Mouse (Mus musculus): ENCODE data around the gene Olfr155. TPM values are rescaled to one million over a fixed set of nuclear protein-coding genes. Genes with fewer than 3 reads are reported as not detected.

The Olfr155 gene
- polyA plus RNA-seq, 1 experiment from 2014 or later, result not detected

DNA sequence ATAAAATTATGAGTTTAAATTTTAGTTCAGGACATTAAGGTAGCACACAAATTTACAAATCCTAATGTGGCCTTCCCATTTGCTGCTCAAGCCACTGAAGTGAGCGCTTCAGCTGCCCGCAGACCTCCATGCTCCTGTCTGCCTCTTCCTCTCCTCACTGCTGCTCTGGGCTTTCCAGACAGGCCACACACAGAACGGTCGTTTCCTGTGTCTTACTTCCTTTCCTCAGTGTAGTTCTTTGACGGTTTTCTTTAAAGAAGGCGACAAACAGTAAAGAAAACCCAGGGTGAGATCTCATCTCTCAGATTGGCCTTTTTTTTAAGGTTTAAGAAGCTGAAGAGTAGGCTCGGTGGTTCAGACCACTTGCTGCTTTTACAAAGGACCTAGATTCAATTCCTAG lies 52.3 kb downstream of the Olfr155 start:
- 72% methylated on average over 7 of the region's 7 CpGs for WGBS
- H3K4me3 ChIP-seq (replicated peaks), result no peak overlapping the region
- no peaks in the 10 kb centered on the region for H3K9me3 ChIP-seq (replicated peaks)
- no peak overlapping the region for H3K4me2 ChIP-seq
- H3K4me1 ChIP-seq, result 0 out of 2 replicates have a peak, but pooled peaks cover 8% of the 10 kb centered on the region
- no peak overlapping the region for H3K27ac ChIP-seq
- H3K27me3 ChIP-seq, result no peaks in the 10 kb centered on the region
- H3K36me3 ChIP-seq, result peaks cover 28% of the 10 kb centered on the region
- no peak overlapping the region for H3K9ac ChIP-seq
- ATAC-seq (replicated peaks; ENCODE audit: low FRiP score), result no peak

- 27% methylated on average over 6 of the region's 6 CpGs for WGBS
- Histone ChIP-seq H3K9ac (no peak overlapping the region), H3K4me1 (0 out of 2 replicates have a peak, but pooled peaks cover 8% of the 10 kb centered on the region), H3K4me3 (replicated peaks) (no peak overlapping the region), H3K9me3 (replicated peaks) (no peaks in the 10 kb centered on the region), H3K27ac (no peak overlapping the region), H3K36me3 (peaks cover 35% of the 10 kb centered on the region), H3K4me2 (no peak overlapping the region), H3K27me3 (no peaks in the 10 kb centered on the region)
- no peak for ATAC-seq (replicated peaks; ENCODE audit: low FRiP score)
Measured at GRCm38 (mm10) chr4:43906443-43906842, 55.1 kb downstream of the Olfr155 start.

Other genes starting within 250 kb of the Olfr155 start
- gene Npr2, start 219.6 kb upstream of the Olfr155 start, polyA plus RNA-seq (2015; fragmentation: Nextera tagmentation; extraction: Ambion mirVana), result 8.0 and 10.2 TPM in 2 replicates
- gene Spag8, start 198.0 kb upstream of the Olfr155 start, polyA plus RNA-seq (2015; fragmentation: Nextera tagmentation; extraction: Ambion mirVana), result 1.4 and 1.7 TPM in 2 replicates
- gene Hint2, start 195.1 kb upstream of the Olfr155 start, polyA plus RNA-seq (2015; fragmentation: Nextera tagmentation; extraction: Ambion mirVana), result 115 and 129 TPM in 2 replicates
- 2.7 and 3.6 TPM in 2 replicates for gene Tmem8b, start 182.6 kb upstream of the Olfr155 start, polyA plus RNA-seq (2015; fragmentation: Nextera tagmentation; extraction: Ambion mirVana)
- 2.7 and 3.3 TPM in 2 replicates for gene Fam221b, start 182.4 kb upstream of the Olfr155 start, polyA plus RNA-seq (2015; fragmentation: Nextera tagmentation; extraction: Ambion mirVana)
- not detected in 2 replicates for gene Olfr70, start 150.8 kb upstream of the Olfr155 start, polyA plus RNA-seq (2015; fragmentation: Nextera tagmentation; extraction: Ambion mirVana)
- not detected in 2 replicates for gene Olfr71, start 141.3 kb upstream of the Olfr155 start, polyA plus RNA-seq (2015; fragmentation: Nextera tagmentation; extraction: Ambion mirVana)
- 0.77 and 1.0 TPM in 2 replicates for gene Hrct1, start 124.4 kb upstream of the Olfr155 start, polyA plus RNA-seq (2015; fragmentation: Nextera tagmentation; extraction: Ambion mirVana)
- gene Spaar, start 121.5 kb upstream of the Olfr155 start, polyA plus RNA-seq (2015; fragmentation: Nextera tagmentation; extraction: Ambion mirVana), result 0.12 and 0.19 TPM in 2 replicates
- gene Olfr159, start 80.6 kb upstream of the Olfr155 start, polyA plus RNA-seq (2015; fragmentation: Nextera tagmentation; extraction: Ambion mirVana), result not detected in 2 replicates
- gene Olfr156, start 27.7 kb upstream of the Olfr155 start, polyA plus RNA-seq (2015; fragmentation: Nextera tagmentation; extraction: Ambion mirVana), result not detected in 2 replicates
- gene Olfr157, start 11.4 kb upstream of the Olfr155 start, polyA plus RNA-seq (2015; fragmentation: Nextera tagmentation; extraction: Ambion mirVana), result not detected in 2 replicates
- 24.1 and 25.0 TPM in 2 replicates for gene Reck, start 24.0 kb downstream of the Olfr155 start, polyA plus RNA-seq (2015; fragmentation: Nextera tagmentation; extraction: Ambion mirVana)
- gene Glipr2, start 105.8 kb downstream of the Olfr155 start, polyA plus RNA-seq (2015; fragmentation: Nextera tagmentation; extraction: Ambion mirVana), result 71.7 and 73.9 TPM in 2 replicates
- not detected in 2 replicates for gene Ccin, start 131.9 kb downstream of the Olfr155 start, polyA plus RNA-seq (2015; fragmentation: Nextera tagmentation; extraction: Ambion mirVana)
- gene Clta, start 152.9 kb downstream of the Olfr155 start, polyA plus RNA-seq (2015; fragmentation: Nextera tagmentation; extraction: Ambion mirVana), result 231 and 236 TPM in 2 replicates
- 22.5 and 25.3 TPM in 2 replicates for gene Gne, start 232.6 kb downstream of the Olfr155 start, polyA plus RNA-seq (2015; fragmentation: Nextera tagmentation; extraction: Ambion mirVana)

Data from kidney, embryonic 15.5 days (tissue).